Mouse (Mus musculus) ES-E14 (cell line): Measurements from ENCODE around the gene Tmem223. TPM values are rescaled to one million over a fixed set of nuclear protein-coding genes. Genes with fewer than 3 reads are reported as not detected.

Experiments
- DNase-seq: peaks from one replicate; pipeline ENCODE4 v3.0.0-alpha.2; 2013; ENCODE audit warnings: low read depth, low spot score
- H3K27ac ChIP-seq: 2 replicates; pipeline ENCODE4 v1.5.1; 2012; ENCODE audit warnings: low read depth, mild to moderate bottlenecking, low read length, moderate library complexity, mixed read lengths; ENCODE audit not compliant: poor library complexity, insufficient read depth, severe bottlenecking
- H3K36me3 ChIP-seq: 2 replicates; pipeline ENCODE4 v1.6.1; 2012; ENCODE audit warnings: mild to moderate bottlenecking, low read length, moderate library complexity, mixed read lengths; ENCODE audit not compliant: control insufficient read depth, poor library complexity, insufficient read depth, severe bottlenecking
- H3K4me1 ChIP-seq, 2 experiments: fragments of 150-350 bp in 1 of 2; sonication (generic) in 1 of 2; 2 replicates each; pipeline ENCODE4 v1.6.1; 2012; ENCODE audit warnings: low read length in 2 of 2, mild to moderate bottlenecking in 1 of 2, mixed read lengths in 1 of 2; ENCODE audit not compliant: control insufficient read depth in 2 of 2, insufficient read depth in 2 of 2, poor library complexity in 1 of 2
- H3K4me3 ChIP-seq, 2 experiments: fragments of 150-350 bp in 1 of 2; sonication (generic) in 1 of 2; 2 replicates each; pipeline ENCODE4 v1.5.1; 2012; ENCODE audit warnings: low read length in 2 of 2, low read depth in 1 of 2, mild to moderate bottlenecking in 1 of 2, mixed read lengths in 1 of 2; ENCODE audit not compliant: insufficient read depth in 1 of 2, poor library complexity in 1 of 2, severe bottlenecking in 1 of 2
- H3K9ac ChIP-seq: 2 replicates; pipeline ENCODE4 v1.6.1; 2012; ENCODE audit warnings: low read depth, mild to moderate bottlenecking, low read length, mixed read lengths; ENCODE audit not compliant: poor library complexity, insufficient read depth, severe bottlenecking
- H3K9me3 ChIP-seq: fragments of 150-350 bp; sonication (generic); 2 replicates; pipeline ENCODE4 v1.6.1; 2012; ENCODE audit warnings: low read depth, mild to moderate bottlenecking, low read length; ENCODE audit not compliant: control insufficient read depth, insufficient read depth
- CHD2 ChIP-seq: IDR thresholded peaks from 2 replicates; pipeline ENCODE4 v1.6.1; 2014; ENCODE audit warnings: mild to moderate bottlenecking, low read depth, low read length, inconsistent platforms
- HCFC1 ChIP-seq: IDR thresholded peaks from 2 replicates; pipeline ENCODE4 v1.6.1; 2012; ENCODE audit warnings: low read length, inconsistent platforms, borderline replicate concordance; ENCODE audit not compliant: insufficient read depth
- MAFK ChIP-seq: IDR thresholded peaks from 2 replicates; pipeline ENCODE4 v1.6.1; 2014; ENCODE audit warnings: mild to moderate bottlenecking, low read depth, low read length, inconsistent platforms; ENCODE audit not compliant: insufficient read depth
- ZC3H11A ChIP-seq: IDR thresholded peaks from 2 replicates; pipeline ENCODE4 v1.6.1; 2012; ENCODE audit warnings: low read depth, mild to moderate bottlenecking, inconsistent platforms, low read length, borderline replicate concordance
- ZNF384 ChIP-seq: IDR thresholded peaks from 2 replicates; pipeline ENCODE4 v1.6.1; 2012; ENCODE audit warnings: low read depth, low read length, inconsistent platforms
- in situ Hi-C, 2 experiments: fragments of 600-800 bp; cut with MboI; formaldehyde crosslinking; loops; one replicate each; pipeline ENCODE4 v1.15.1; 2025; ENCODE audit warnings: low sequenced_read_pairs in 2 of 2, inconsistent platforms in 1 of 2; ENCODE audit not compliant: unreplicated experiment in 2 of 2
- total RNA-seq: library from RNA; depleted of rRNA; stranded (reverse); fragments of 300-350 nt; gene quantifications from 2 replicates; pipeline ENCODE4 v1.2.3, GENCODE M21; 2012

Tmem223 gene
- total RNA-seq, 1 experiment: 77.3 TPM

- Histone ChIP-seq H3K36me3 (peaks cover 5% of the 10 kb centered on the region; the same call in 1 of the 2 replicates), H3K4me3 (no peak overlapping the region), H3K9ac (no peak overlapping the region), H3K9me3 (no peaks in the 10 kb centered on the region), H3K4me1 (peaks cover 7 to 9% of the 10 kb centered on the region in 2 experiments), H3K27ac (no peak overlapping the region)
- TF ChIP-seq ZC3H11A: no peak
- TF ChIP-seq HCFC1: no peak
- no peak for TF ChIP-seq ZNF384
- no peak for TF ChIP-seq MAFK
- no peak for TF ChIP-seq CHD2
- no peak for DNase-seq
- in situ Hi-C loops: no loop called here
These were observed 33.3 kb downstream of the Tmem223 start for GRCm38 (mm10) chr19:8803879-8804660.

GRCm38 (mm10) chr19:8806810-8807209 is 36.0 kb downstream of the Tmem223 start:
- TF ChIP-seq MAFK (no peak), ZC3H11A (no peak), CHD2 (no peak), HCFC1 (no peak), ZNF384 (no peak)
- Histone ChIP-seq H3K9ac (no peak overlapping the region), H3K4me1 (peaks cover 3 to 9% of the 10 kb centered on the region in 2 experiments; a peak in 3 of 4 replicates), H3K4me3 (no peak overlapping the region), H3K9me3 (no peaks in the 10 kb centered on the region), H3K36me3 (peaks cover 10% of the 10 kb centered on the region), H3K27ac (peak overlapping the region; percentile 39; the same call in 1 of the 2 replicates)
- in situ Hi-C loops: no loop called here
- no peak for DNase-seq

- no peaks in the 10 kb centered on the region for H3K9me3 ChIP-seq
- no peak overlapping the region for H3K9ac ChIP-seq
- TF ChIP-seq ZC3H11A (no peak), CHD2 (no peak), MAFK (no peak), ZNF384 (no peak), HCFC1 (no peak)
- no peak overlapping the region for H3K27ac ChIP-seq
- H3K4me1 ChIP-seq: peaks cover 0 to 3% of the 10 kb centered on the region in 2 experiments; a peak in 1 of 4 replicates
- H3K36me3 ChIP-seq: peaks cover 18% of the 10 kb centered on the region
- H3K4me3 ChIP-seq: no peak overlapping the region
- no peak for DNase-seq
- in situ Hi-C loops: no loop called here
These were observed 45.0 kb downstream of the Tmem223 start for GRCm38 (mm10) chr19:8815812-8816211.

- in situ Hi-C loops: no loop called here
- no peak overlapping the region; the same call in none of the 2 replicates for H3K9ac ChIP-seq
- peaks cover 16% of the 10 kb centered on the region for H3K36me3 ChIP-seq
These were observed 46.2 kb downstream of the Tmem223 start for GRCm38 (mm10) chr19:8817001-8817400.

More at GRCm38 (mm10) chr19:8817001-8817400, 46.2 kb downstream of the Tmem223 start:
- no peak for TF ChIP-seq ZNF384
- TF ChIP-seq HCFC1: no peak
- no peak for TF ChIP-seq ZC3H11A
- no peak for TF ChIP-seq CHD2
- no peak for TF ChIP-seq MAFK
- Histone ChIP-seq H3K4me1 (peaks cover 0 to 9% of the 10 kb centered on the region in 2 experiments; a peak in 1 of 4 replicates), H3K9me3 (no peaks in the 10 kb centered on the region), H3K27ac (no peak overlapping the region), H3K4me3 (no peak overlapping the region)
- no peak for DNase-seq
